Mouse (Mus musculus): ENCODE data around the gene Pias3. TPM values are rescaled to one million over a fixed set of nuclear protein-coding genes. Genes with fewer than 3 reads are reported as not detected.
A peak's percentile ranks its signal among the peaks of the same experiment; 100 is the strongest.

The Pias3 gene
- polyA plus RNA-seq, 1 experiment from 2014 or later, result 20.9 TPM

GRCm38 (mm10) chr3:96668424-96669067, 27.6 kb upstream of the Pias3 start:
- 92% methylated on average over 5 of the region's 5 CpGs for WGBS
- no peak for ATAC-seq (ENCODE audit: low read depth)

DNA sequence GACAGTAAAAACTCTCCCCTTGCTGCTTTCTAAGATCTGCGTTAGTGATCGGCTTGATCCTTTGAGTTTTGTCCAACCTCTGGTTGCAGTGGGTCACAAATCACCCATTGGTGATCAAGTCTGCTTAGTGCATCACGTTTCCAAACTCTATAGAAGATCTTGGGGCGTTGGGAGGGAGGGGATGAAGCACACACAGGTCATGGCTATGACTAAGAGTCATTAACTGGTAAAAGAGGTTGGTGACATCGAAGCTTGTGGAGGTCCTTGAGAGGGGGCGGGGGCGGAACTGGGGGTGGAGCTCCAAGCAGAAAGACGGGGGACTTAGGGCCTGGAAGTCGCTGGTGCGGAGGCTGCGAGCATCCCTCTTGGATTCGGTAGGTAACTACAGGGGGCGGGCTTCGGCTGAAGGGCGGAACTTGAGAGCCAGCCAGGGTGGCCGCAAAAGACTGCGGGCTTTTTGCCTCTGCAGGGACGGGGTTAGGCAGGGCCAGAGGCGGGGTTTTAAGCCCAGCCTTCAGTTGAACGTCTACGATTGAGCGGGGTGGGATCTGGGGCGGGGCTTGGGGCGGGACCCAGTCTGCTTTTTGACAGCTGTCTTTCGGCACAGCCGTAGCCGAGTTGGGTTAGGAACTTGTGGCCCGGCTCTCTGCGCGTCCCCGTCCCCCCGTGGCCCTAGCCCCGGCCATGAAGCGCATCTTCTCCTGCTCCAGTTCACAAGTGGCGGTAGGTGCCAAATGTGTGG, 26.3 kb upstream of the Pias3 start, which contains the start of gene Ankrd35:
Gene Ankrd35 (plus strand): TSS at position 405 of the 742 bp plus-strand sequence.
- peak; percentile 93 for ATAC-seq (ENCODE audit: low read depth)
- Histone ChIP-seq H3K4me2 (ENCODE audit: low read depth, low read length) (peak within 1 kb of the TSS; percentile 66), H3K27me3 (ENCODE audit: control insufficient read depth, insufficient read depth, low read length) (no peaks in the 10 kb centered on the region), H3K9ac (replicated peaks; ENCODE audit: low read depth, low read length) (peak within 1 kb of the TSS; percentile 21; the same call in 1 of the 2 replicates), H3K4me3 (ENCODE audit: low read depth, low read length) (peak within 1 kb of the TSS; percentile 34), H3K36me3 (ENCODE audit: control insufficient read depth, insufficient read depth, low read length) (no peaks in the 10 kb centered on the region), H3K27ac (ENCODE audit: low read depth, low read length) (no peak within 1 kb of the TSS), H3K9me3 (ENCODE audit: control insufficient read depth, low read length) (no peaks in the 10 kb centered on the region), H3K4me1 (ENCODE audit: control insufficient read depth, insufficient read depth, low read length) (no peaks in the 10 kb centered on the region)
- WGBS, result 4% methylated on average over 34 of the region's 35 CpGs

More at GRCm38 (mm10) chr3:96668424-96669067, 27.6 kb upstream of the Pias3 start:
- no peaks in the 10 kb centered on the region for H3K4me1 ChIP-seq (ENCODE audit: control insufficient read depth, insufficient read depth, low read length)
- no peak overlapping the region for H3K4me3 ChIP-seq (ENCODE audit: low read depth, low read length)
- no peak overlapping the region for H3K9ac ChIP-seq (replicated peaks; ENCODE audit: low read depth, low read length)
- H3K4me2 ChIP-seq (ENCODE audit: low read depth, low read length), result no peak overlapping the region
- H3K27me3 ChIP-seq (ENCODE audit: control insufficient read depth, insufficient read depth, low read length), result no peaks in the 10 kb centered on the region
- H3K9me3 ChIP-seq (ENCODE audit: control insufficient read depth, low read length), result no peaks in the 10 kb centered on the region
- no peak overlapping the region for H3K27ac ChIP-seq (ENCODE audit: low read depth, low read length)
- no peaks in the 10 kb centered on the region for H3K36me3 ChIP-seq (ENCODE audit: control insufficient read depth, insufficient read depth, low read length)

DNA sequence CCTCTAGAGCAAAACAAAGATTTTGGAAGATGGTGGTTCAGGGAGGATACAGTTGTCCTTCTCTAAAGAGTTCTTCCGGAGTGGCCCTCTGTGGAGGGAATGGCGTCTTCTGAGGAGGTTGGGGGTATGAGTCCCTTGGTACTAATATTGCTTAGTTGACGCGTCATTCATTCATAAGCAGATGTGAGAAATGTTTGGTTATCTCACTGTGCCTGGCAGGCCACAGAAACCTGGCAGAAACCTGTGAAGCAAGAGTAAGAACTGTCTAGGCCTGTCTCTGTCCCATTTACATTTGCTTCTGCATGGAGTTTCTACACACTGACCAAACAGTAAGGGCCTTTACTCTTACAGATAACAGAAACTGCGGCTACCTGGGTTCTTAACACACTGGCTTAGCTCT, 24.7 kb upstream of the Pias3 start:
- no peaks in the 10 kb centered on the region for H3K27me3 ChIP-seq (ENCODE audit: control insufficient read depth, insufficient read depth, low read length)
- no peak for ATAC-seq (ENCODE audit: low read depth)
- H3K9me3 ChIP-seq (ENCODE audit: control insufficient read depth, low read length), result no peaks in the 10 kb centered on the region
- H3K27ac ChIP-seq (ENCODE audit: low read depth, low read length), result no peak overlapping the region
- WGBS, result 95% methylated on average over 5 of the region's 5 CpGs
- no peak overlapping the region for H3K4me2 ChIP-seq (ENCODE audit: low read depth, low read length)
- no peak overlapping the region for H3K4me3 ChIP-seq (ENCODE audit: low read depth, low read length)
- no peaks in the 10 kb centered on the region for H3K4me1 ChIP-seq (ENCODE audit: control insufficient read depth, insufficient read depth, low read length)
- H3K9ac ChIP-seq (replicated peaks; ENCODE audit: low read depth, low read length), result no peak overlapping the region
- no peaks in the 10 kb centered on the region for H3K36me3 ChIP-seq (ENCODE audit: control insufficient read depth, insufficient read depth, low read length)

- Histone ChIP-seq H3K36me3 (ENCODE audit: control insufficient read depth, insufficient read depth, low read length) (no peaks in the 10 kb centered on the region), H3K9me3 (ENCODE audit: control insufficient read depth, low read length) (no peaks in the 10 kb centered on the region), H3K9ac (replicated peaks; ENCODE audit: low read depth, low read length) (no peak overlapping the region), H3K27ac (ENCODE audit: low read depth, low read length) (no peak overlapping the region), H3K27me3 (ENCODE audit: control insufficient read depth, insufficient read depth, low read length) (no peaks in the 10 kb centered on the region), H3K4me2 (ENCODE audit: low read depth, low read length) (no peak overlapping the region), H3K4me1 (ENCODE audit: control insufficient read depth, insufficient read depth, low read length) (no peaks in the 10 kb centered on the region), H3K4me3 (ENCODE audit: low read depth, low read length) (no peak overlapping the region)
- 64% methylated on average over 4 of the region's 4 CpGs for WGBS
- no peak for ATAC-seq (ENCODE audit: low read depth)
Measured at GRCm38 (mm10) chr3:96673514-96673913, 22.7 kb upstream of the Pias3 start.

DNA sequence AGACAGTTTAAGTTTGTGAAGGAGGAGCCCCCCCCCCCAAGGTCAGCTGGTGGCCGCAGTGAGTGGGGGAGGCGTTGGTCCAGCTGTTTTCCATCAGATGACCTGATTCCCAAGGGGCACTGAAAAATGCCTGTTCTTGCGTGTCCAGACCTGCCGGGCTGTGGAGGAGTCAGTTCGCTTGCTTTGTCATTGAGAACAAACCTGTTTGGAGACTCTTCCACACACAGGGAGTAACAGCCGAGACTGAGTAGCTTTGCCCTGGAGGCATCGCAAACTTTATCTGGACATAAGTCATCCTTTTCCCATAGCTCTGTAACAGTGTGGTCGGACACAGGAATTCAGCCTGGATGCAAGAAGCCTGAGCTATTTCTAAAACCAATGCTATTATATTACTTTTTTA, 21.7 kb upstream of the Pias3 start:
- ATAC-seq (ENCODE audit: low read depth), result no peak
- Histone ChIP-seq H3K27ac (ENCODE audit: low read depth, low read length) (no peak overlapping the region), H3K9ac (replicated peaks; ENCODE audit: low read depth, low read length) (no peak overlapping the region), H3K9me3 (ENCODE audit: control insufficient read depth, low read length) (no peaks in the 10 kb centered on the region), H3K4me3 (ENCODE audit: low read depth, low read length) (no peak overlapping the region), H3K4me1 (ENCODE audit: control insufficient read depth, insufficient read depth, low read length) (no peaks in the 10 kb centered on the region), H3K36me3 (ENCODE audit: control insufficient read depth, insufficient read depth, low read length) (no peaks in the 10 kb centered on the region), H3K27me3 (ENCODE audit: control insufficient read depth, insufficient read depth, low read length) (no peaks in the 10 kb centered on the region), H3K4me2 (ENCODE audit: low read depth, low read length) (no peak overlapping the region)
- WGBS, result 68% methylated on average over 8 of the region's 8 CpGs

DNA sequence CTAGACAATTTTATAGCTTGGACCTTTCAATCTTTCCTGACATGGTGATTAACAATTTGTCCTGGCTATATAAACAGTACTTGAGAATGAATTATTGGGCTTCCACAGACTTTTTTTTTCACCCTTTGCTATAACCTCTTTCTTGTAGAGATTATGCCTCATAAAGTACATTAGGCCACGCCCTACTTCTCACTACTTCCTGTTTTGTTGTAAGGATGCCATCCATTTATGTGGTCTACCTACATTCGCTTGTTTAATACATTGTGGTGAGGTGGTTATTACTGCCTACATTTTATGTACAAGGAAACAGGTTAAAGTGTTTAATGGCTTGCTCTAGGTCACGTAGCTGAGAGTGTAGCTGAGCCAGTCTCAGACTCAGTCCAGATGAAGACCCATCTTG, 21.0 kb upstream of the Pias3 start:
- ATAC-seq (ENCODE audit: low read depth), result no peak
- Histone ChIP-seq H3K4me2 (ENCODE audit: low read depth, low read length) (no peak overlapping the region), H3K4me3 (ENCODE audit: low read depth, low read length) (no peak overlapping the region), H3K36me3 (ENCODE audit: control insufficient read depth, insufficient read depth, low read length) (no peaks in the 10 kb centered on the region), H3K9ac (replicated peaks; ENCODE audit: low read depth, low read length) (no peak overlapping the region), H3K27ac (ENCODE audit: low read depth, low read length) (no peak overlapping the region), H3K4me1 (ENCODE audit: control insufficient read depth, insufficient read depth, low read length) (no peaks in the 10 kb centered on the region), H3K9me3 (ENCODE audit: control insufficient read depth, low read length) (no peaks in the 10 kb centered on the region), H3K27me3 (ENCODE audit: control insufficient read depth, insufficient read depth, low read length) (no peaks in the 10 kb centered on the region)
- WGBS, result 70% methylated on average over 3 of the region's 3 CpGs

GRCm38 (mm10) chr3:96675690-96676089, 20.5 kb upstream of the Pias3 start:
- Histone ChIP-seq H3K27me3 (ENCODE audit: control insufficient read depth, insufficient read depth, low read length) (no peaks in the 10 kb centered on the region), H3K4me1 (ENCODE audit: control insufficient read depth, insufficient read depth, low read length) (no peaks in the 10 kb centered on the region), H3K9me3 (ENCODE audit: control insufficient read depth, low read length) (no peaks in the 10 kb centered on the region), H3K9ac (replicated peaks; ENCODE audit: low read depth, low read length) (no peak overlapping the region), H3K4me3 (ENCODE audit: low read depth, low read length) (no peak overlapping the region), H3K27ac (ENCODE audit: low read depth, low read length) (no peak overlapping the region), H3K4me2 (ENCODE audit: low read depth, low read length) (no peak overlapping the region), H3K36me3 (ENCODE audit: control insufficient read depth, insufficient read depth, low read length) (no peaks in the 10 kb centered on the region)
- WGBS, result 32% methylated on average over 3 of the region's 3 CpGs
- no peak for ATAC-seq (ENCODE audit: low read depth)

GRCm38 (mm10) chr3:96678456-96678855, 17.7 kb upstream of the Pias3 start:
- H3K27me3 ChIP-seq (ENCODE audit: control insufficient read depth, insufficient read depth, low read length), result no peaks in the 10 kb centered on the region
- no peak overlapping the region for H3K4me2 ChIP-seq (ENCODE audit: low read depth, low read length)
- no peak overlapping the region for H3K4me3 ChIP-seq (ENCODE audit: low read depth, low read length)
- no peak for ATAC-seq (ENCODE audit: low read depth)
- 69% methylated on average over 7 of the region's 7 CpGs for WGBS
- H3K27ac ChIP-seq (ENCODE audit: low read depth, low read length), result no peak overlapping the region
- H3K4me1 ChIP-seq (ENCODE audit: control insufficient read depth, insufficient read depth, low read length), result no peaks in the 10 kb centered on the region
- no peak overlapping the region for H3K9ac ChIP-seq (replicated peaks; ENCODE audit: low read depth, low read length)
- no peaks in the 10 kb centered on the region for H3K9me3 ChIP-seq (ENCODE audit: control insufficient read depth, low read length)
- no peaks in the 10 kb centered on the region for H3K36me3 ChIP-seq (ENCODE audit: control insufficient read depth, insufficient read depth, low read length)

- H3K36me3 ChIP-seq (ENCODE audit: control insufficient read depth, insufficient read depth, low read length), result no peaks in the 10 kb centered on the region
- H3K9me3 ChIP-seq (ENCODE audit: control insufficient read depth, low read length), result no peaks in the 10 kb centered on the region
- H3K9ac ChIP-seq (replicated peaks; ENCODE audit: low read depth, low read length), result no peak overlapping the region
- ATAC-seq (ENCODE audit: low read depth), result no peak
- H3K4me3 ChIP-seq (ENCODE audit: low read depth, low read length), result no peak overlapping the region
- WGBS, result 41% methylated on average over 5 of the region's 5 CpGs
- no peaks in the 10 kb centered on the region for H3K4me1 ChIP-seq (ENCODE audit: control insufficient read depth, insufficient read depth, low read length)
- no peak overlapping the region for H3K27ac ChIP-seq (ENCODE audit: low read depth, low read length)
- H3K27me3 ChIP-seq (ENCODE audit: control insufficient read depth, insufficient read depth, low read length), result no peaks in the 10 kb centered on the region
- no peak overlapping the region for H3K4me2 ChIP-seq (ENCODE audit: low read depth, low read length)
Measured at GRCm38 (mm10) chr3:96679159-96679674, 17.0 kb upstream of the Pias3 start.

Measured in neural tube, embryonic 14.5 days (tissue).